8 mouse cellular contexts compared by ENCODE assay signal in genomic region chr4:155178981-155179512, GRCm38 (mm10). TPM values are rescaled to one million over a fixed set of nuclear protein-coding genes. Genes with fewer than 3 reads are reported as not detected.
A peak's percentile ranks its signal among the peaks of the same experiment; 100 is the strongest.
DNase-seq lines count a peak whose midpoint lies in the region; ATAC-seq lines count a peak whose summit lies in the region.

No protein-coding gene starts in this region.

- DNase-seq in embryo, embryonic 10.5 days (ENCODE audit: low spot score), result peak; percentile 19
- no peak for DNase-seq in embryo, embryonic 10 days (ENCODE audit: low spot score)
- DNase-seq in embryonic facial prominence, embryonic 10.5 days (ENCODE audit: low spot score), result no peak
- DNase-seq in heart, postnatal 36 days, result peak; percentile 43 to 56
- DNase-seq in layer of hippocampus, adult 9-11 months, result no peak
- DNase-seq in left cerebral cortex, adult 8-10 months (ENCODE audit: low spot score in 2 of 2), result no peak

- no peak overlapping the region for H3K4me3 ChIP-seq in embryonic facial prominence, embryonic 10.5 days
- H3K4me3 ChIP-seq in liver, embryonic 16.5 days (ENCODE audit: low read depth, low read length), result no peak overlapping the region
- no peak overlapping the region for H3K4me3 ChIP-seq in neural tube, embryonic 14.5 days (ENCODE audit: low read depth, low read length)

- intact Hi-C loops in heart, postnatal 36 days (cut with DNase I), result loop anchor here (2.0 kb wide), 1 partner anchor 40 kb away; no protein-coding TSS in a partner anchor

- no peaks in the 10 kb centered on the region for H3K9me3 ChIP-seq in embryonic facial prominence, embryonic 10.5 days
- H3K9me3 ChIP-seq in liver, embryonic 16.5 days (replicated peaks; ENCODE audit: control insufficient read depth, low read length), result no peaks in the 10 kb centered on the region
- no peaks in the 10 kb centered on the region for H3K9me3 ChIP-seq in neural tube, embryonic 14.5 days (ENCODE audit: control insufficient read depth, low read length)

- H3K4me2 ChIP-seq in liver, embryonic 16.5 days (ENCODE audit: low read depth, low read length), result no peak overlapping the region
- H3K4me2 ChIP-seq in neural tube, embryonic 14.5 days (ENCODE audit: low read depth, low read length), result no peak overlapping the region

- no peaks in the 10 kb centered on the region for H3K27me3 ChIP-seq in embryonic facial prominence, embryonic 10.5 days (replicated peaks; ENCODE audit: low read depth, poor library complexity, severe bottlenecking)
- H3K27me3 ChIP-seq in liver, embryonic 16.5 days (ENCODE audit: control insufficient read depth, insufficient read depth, low read depth, low read length), result no peaks in the 10 kb centered on the region
- no peaks in the 10 kb centered on the region for H3K27me3 ChIP-seq in neural tube, embryonic 14.5 days (ENCODE audit: control insufficient read depth, insufficient read depth, low read length)

- peaks cover 82% of the 10 kb centered on the region for H3K4me1 ChIP-seq in embryonic facial prominence, embryonic 10.5 days
- peaks cover 27% of the 10 kb centered on the region for H3K4me1 ChIP-seq in liver, embryonic 16.5 days (ENCODE audit: control insufficient read depth, low read depth, low read length)
- peaks cover 52% of the 10 kb centered on the region for H3K4me1 ChIP-seq in neural tube, embryonic 14.5 days (ENCODE audit: control insufficient read depth, insufficient read depth, low read length)

- no peak overlapping the region for H3K9ac ChIP-seq in liver, embryonic 16.5 days (ENCODE audit: low read depth, low read length)
- no peak overlapping the region for H3K9ac ChIP-seq in neural tube, embryonic 14.5 days (replicated peaks; ENCODE audit: low read depth, low read length)

- H3K27ac ChIP-seq in embryonic facial prominence, embryonic 10.5 days (replicated peaks), result peak overlapping the region; percentile 76
- peak overlapping the region; percentile 56 for H3K27ac ChIP-seq in liver, embryonic 16.5 days (ENCODE audit: low read length)
- H3K27ac ChIP-seq in neural tube, embryonic 14.5 days (ENCODE audit: low read depth, low read length), result peak overlapping the region; percentile 72

- ATAC-seq in liver, embryonic 16.5 days (ENCODE audit: low read depth), result 0 out of 2 replicates have a peak, but pooled peaks have one; percentile 36
- 0 out of 2 replicates have a peak, but pooled peaks have one; percentile 19 for ATAC-seq in neural tube, embryonic 14.5 days (ENCODE audit: low read depth)

- H3K36me3 ChIP-seq in embryonic facial prominence, embryonic 10.5 days (replicated peaks), result peaks cover 10% of the 10 kb centered on the region
- no peaks in the 10 kb centered on the region; the same call in 1 of the 2 replicates for H3K36me3 ChIP-seq in liver, embryonic 16.5 days (ENCODE audit: control insufficient read depth, insufficient read depth)
- no peaks in the 10 kb centered on the region for H3K36me3 ChIP-seq in neural tube, embryonic 14.5 days (ENCODE audit: control insufficient read depth, insufficient read depth, low read length)

- WGBS in embryonic facial prominence, embryonic 10.5 days, result 51% methylated on average over 3 of the region's 3 CpGs
- 17% methylated on average over 3 of the region's 3 CpGs for WGBS in liver, embryonic 16.5 days (ENCODE audit: insufficient replicate concordance)
- 44% methylated on average over 3 of the region's 3 CpGs for WGBS in neural tube, embryonic 14.5 days

RNA-seq across cellular contexts. Expression of gene Ski, which starts 43.3 kb away (rescaled TPM):
- 8.5 and 10.7 TPM in 2 replicates for polyA plus RNA-seq in embryonic facial prominence, embryonic 10.5 days (2016; fragmentation: Nextera tagmentation; extraction: Ambion mirVana)
- 10 to 100 TPM; 53.3 to 56.8 TPM for total RNA-seq in heart, postnatal 36 days (2021)
- polyA plus RNA-seq in liver, embryonic 16.5 days (2015; fragmentation: Nextera tagmentation; extraction: Ambion mirVana), result 2.4 and 2.5 TPM in 2 replicates
- 16.8 and 17.7 TPM in 2 replicates for polyA plus RNA-seq in neural tube, embryonic 14.5 days (2014; fragmentation: Nextera tagmentation; extraction: Ambion mirVana)
- total RNA-seq in left cerebral cortex, adult 8-10 months (2022), result 100 to 1,000 TPM; 118 to 126 (median 121) TPM

Comparison
In these comparisons a context has a peak if more than half of its experiments do, and no peak if none do; other contexts are left out.
1. DNase-seq: peak in embryo, embryonic 10.5 days (single experiment) and heart, postnatal 36 days (2 of 2); none in embryo, embryonic 10 days (single experiment), embryonic facial prominence, embryonic 10.5 days (single experiment), layer of hippocampus, adult 9-11 months (single experiment) and left cerebral cortex, adult 8-10 months (0 of 2).
2. Peak in every context shown above with its lines, with median percentiles within 50 percentile points of each other: H3K27ac ChIP-seq.